In genomic region chr10:13412202-13412923, GRCm38 (mm10) we compare ENCODE assay signal across 7 mouse cellular contexts.
DNase-seq lines count a peak whose midpoint lies in the region.

No protein-coding gene starts in this region.

- intact Hi-C loops in left cerebral cortex, postnatal 4 days (cut with DNase I), result no loop called here

- peak; percentile 89 for DNase-seq in left cerebral cortex, postnatal 4 days
- no peak for DNase-seq in left cerebral cortex, adult 9 months (ENCODE audit: low spot score in 2 of 2)
- peak; percentile 51 for DNase-seq in cerebellum, adult 9-10 months
- DNase-seq in heart, adult 18-20 months, result peak; percentile 74 to 87
- DNase-seq in lung, postnatal 36 days, result peak; percentile 43
- DNase-seq in frontal cortex, postnatal 25 days (ENCODE audit: low spot score in 2 of 2), result no peak
- DNase-seq in right cerebral cortex, postnatal 36 days (ENCODE audit: low spot score in 2 of 2), result no peak

Comparison
In these comparisons a context has a peak if more than half of its experiments do, and no peak if none do; other contexts are left out.
1. DNase-seq: peak in left cerebral cortex, postnatal 4 days (single experiment), cerebellum, adult 9-10 months (single experiment), heart, adult 18-20 months (2 of 2) and lung, postnatal 36 days (single experiment); none in left cerebral cortex, adult 9 months (0 of 2), frontal cortex, postnatal 25 days (0 of 2) and right cerebral cortex, postnatal 36 days (0 of 2).